Mouse (Mus musculus) R1 (cell line): ENCODE results near the gene Acox2.
A peak's percentile ranks its signal among the peaks of the same experiment; 100 is the strongest.
"Not testable (repeated sequence)": the region's sequence is repeated elsewhere in the genome, so short reads cannot be mapped to it uniquely, and the experiment has no call there.

Experiments
- DNase-seq: peaks from one replicate; pipeline ENCODE4 v3.0.0-alpha.2; 2018; ENCODE audit warnings: low read depth, low spot score

Gene Acox2

DNA sequence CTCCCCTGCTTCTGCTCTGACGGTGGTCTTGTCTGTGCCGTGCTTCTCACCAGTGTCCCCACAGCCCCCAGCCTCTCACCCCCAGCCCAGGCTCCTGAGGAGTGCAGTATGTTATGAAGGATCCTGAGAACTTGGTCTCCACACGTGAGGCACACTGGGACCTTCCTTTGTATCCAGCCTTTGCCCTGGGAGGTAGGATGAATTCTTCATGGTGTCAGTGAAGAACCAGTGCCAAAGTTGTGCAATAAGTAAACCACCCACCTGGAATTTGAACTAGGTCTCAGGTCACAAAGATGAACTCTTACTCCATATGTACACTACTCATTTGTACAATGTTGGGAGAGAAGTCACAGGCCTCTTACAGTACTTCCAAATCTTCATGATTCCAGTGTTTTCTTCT is at the start of gene Acox2:
Gene Acox2, minus strand, starts transcription at position 188 of the 400 bp plus-strand sequence.
- DNase-seq = no peak

DNA sequence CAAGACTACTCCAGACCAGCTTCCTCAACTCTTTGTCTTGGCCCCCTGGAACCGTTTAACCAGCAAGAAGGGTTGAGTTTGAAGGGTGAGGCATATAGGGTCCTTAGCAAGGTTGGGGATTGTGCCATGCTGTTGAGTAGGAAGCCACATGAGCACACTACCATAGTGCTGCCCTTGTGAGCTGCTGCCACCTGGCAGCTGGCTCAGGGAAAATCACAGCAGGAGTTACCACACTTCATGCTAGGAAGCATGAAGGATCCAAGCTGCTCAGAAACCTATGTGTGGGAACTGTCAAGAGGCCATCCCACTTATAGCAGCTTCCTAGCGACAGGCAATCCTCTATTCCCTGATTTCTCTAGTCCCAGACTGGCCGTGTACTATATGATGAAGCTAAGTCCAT is 49.5 kb upstream of the Acox2 start:
- no peak for DNase-seq

GRCm38 (mm10) chr14:8306884-8307283 is 47.7 kb upstream of the Acox2 start:
- DNase-seq = no peak

- DNase-seq = no peak
Observed at GRCm38 (mm10) chr14:8305014-8305413, 45.9 kb upstream of the Acox2 start.

- DNase-seq = no peak
Observed at GRCm38 (mm10) chr14:8304082-8304481, 44.9 kb upstream of the Acox2 start.

DNA sequence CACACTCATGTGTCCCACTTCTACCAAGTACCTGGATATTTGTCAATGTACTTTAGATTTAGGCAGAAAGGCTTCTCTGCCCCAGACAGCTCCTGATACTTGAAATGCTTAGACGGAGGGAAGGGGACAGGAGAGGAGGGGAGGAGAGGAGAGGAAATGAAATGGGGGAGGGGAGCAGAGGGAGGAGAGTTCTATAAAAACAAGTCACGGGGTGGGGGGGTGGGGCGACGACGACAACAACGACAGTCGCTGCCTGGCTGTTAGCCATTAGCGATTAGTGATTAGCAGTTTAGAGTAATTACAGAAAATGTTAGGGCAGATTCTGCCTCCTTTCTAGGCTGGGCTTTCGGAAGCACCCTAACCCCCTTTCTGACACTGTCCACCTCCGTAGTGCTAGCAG is 43.5 kb upstream of the Acox2 start:
- no peak for DNase-seq

GRCm38 (mm10) chr14:8300281-8300680 is 41.1 kb upstream of the Acox2 start:
- peak; percentile 80 for DNase-seq

DNA sequence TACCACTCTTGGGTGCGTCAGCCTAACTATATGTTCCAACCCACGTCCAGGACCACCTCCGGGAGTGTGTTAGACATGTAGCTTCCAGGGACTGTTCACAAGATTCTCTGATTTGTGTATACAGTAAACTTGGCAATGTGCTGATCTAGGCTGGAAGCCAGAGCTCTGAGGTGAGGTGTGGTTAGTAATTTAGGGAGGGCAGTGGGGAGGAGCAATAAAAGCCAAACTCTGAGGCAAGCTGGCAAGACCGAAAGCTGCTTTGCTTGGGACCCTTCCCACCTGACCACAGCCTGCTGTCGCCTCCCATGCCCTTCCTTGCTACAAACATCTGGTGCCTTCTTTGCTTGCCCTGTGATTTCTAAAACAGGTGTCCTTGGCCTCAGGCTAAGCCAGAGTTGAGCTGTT is 38.7 kb upstream of the Acox2 start:
- DNase-seq = no peak

DNA sequence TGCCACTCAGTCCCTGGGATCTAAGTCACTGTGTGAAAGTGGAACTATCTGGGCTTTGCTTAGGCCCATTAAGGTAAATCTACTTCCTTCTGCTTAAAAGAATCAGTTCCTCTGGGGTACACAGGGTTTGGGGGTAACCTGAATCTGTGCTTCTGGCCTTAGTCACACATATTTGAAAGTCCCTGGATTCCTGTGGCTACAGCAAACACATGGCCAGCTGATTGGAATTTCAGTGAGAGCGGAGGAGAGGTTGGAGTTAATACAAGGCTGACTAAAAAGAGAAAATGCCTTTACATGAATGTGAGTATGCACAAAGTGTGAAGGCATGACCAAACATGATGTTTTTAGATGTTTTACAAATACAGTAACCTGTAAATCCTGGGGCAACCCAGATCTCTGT is 35.1 kb upstream of the Acox2 start:
- DNase-seq = no peak

DNA sequence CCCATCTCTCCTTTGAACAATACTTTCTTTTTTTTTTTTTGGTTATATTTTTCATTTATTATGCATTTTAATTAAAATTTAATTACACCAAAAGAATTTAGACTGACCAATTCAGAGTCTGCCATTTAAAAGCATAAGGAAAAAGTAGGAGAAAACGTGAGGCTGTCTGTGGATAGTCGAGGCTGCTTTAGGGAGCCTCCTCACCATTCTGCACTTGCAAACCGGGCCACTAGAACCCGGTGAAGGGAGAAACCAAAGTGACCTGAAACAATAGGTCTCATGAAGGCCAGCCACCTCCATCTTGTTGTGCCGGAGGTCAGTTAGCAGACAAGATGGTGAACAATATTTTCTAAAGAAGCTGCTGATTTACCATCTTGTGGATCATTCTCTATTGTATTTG is 27.4 kb upstream of the Acox2 start:
- peak; percentile 52 for DNase-seq

DNA sequence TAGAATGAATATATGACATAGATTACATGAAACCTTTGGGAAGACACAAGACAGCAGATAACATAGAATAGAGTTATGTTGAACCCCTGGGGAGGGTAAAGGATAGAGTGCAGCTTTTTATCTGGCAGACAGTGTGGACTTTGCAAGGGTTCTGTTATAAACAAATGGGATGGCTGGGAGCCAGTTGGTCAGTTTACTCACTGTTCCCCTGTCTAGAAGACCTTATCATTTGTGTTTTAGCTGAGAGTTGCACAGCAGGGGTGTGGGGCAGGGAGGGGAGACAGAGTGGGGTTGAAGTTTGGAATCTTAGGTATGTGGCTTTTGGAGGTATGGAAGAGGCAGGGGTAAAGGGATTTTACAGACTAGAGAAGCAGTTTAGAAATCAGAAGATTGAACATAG is 24.6 kb upstream of the Acox2 start:
- peak; percentile 79 for DNase-seq

DNA sequence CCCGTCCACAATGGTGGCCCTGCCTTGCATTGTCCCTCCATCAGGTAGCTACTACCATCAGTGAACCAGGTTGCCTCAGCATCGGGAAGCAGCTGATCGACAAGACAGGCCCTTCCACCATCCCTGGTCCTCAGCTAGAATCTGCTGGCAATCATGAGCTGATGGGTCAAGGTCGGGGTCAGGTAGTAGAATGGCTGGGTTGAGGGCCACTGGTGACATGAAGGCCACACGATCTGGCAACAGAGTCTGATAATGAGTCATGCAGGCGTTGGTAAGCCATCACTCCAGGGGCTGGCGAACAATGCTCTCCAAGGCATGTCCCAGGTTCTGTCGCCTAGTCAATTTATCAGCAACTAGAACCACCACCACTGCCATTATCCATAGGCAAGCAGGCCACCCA is 12.1 kb upstream of the Acox2 start:
- DNase-seq = not testable (repeated sequence)

DNA sequence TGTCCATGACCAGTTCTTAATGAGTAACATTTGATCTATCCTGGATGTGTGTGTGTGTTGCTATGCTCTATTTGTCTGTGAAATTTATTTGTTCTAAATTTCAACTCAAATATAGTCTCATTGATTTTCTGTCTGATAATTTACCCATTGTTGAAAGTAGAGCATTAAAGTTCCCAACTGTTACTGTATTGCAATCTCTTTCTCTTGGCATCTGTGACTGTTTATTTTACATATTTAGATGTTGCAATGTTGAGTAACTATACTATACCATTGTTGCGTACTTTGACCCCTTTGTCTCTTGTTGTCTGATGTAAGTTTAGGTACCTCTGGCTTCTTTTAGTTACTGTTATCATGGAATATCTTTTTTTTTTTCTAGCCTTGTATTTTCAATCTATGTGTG is 5.2 kb upstream of the Acox2 start:
- DNase-seq = no peak

DNA sequence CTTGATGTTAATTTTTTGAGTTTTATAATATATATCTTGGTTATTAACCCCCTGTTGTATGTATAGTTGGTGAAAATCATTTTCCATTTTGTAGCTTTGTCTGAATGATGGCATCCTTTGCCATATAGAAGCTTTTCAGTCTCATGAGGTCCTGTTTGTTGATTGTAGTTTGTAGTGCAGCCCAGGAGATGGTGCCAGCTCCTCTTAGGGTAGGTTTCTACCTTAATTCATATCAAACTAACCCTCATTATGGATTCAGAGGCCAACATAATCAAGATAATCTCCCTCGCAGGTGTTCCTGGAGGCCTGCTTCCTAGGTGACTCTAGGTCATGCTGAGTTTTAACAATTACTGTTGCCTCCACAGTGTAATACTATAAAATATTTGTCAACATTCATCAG is 3.1 kb upstream of the Acox2 start:
- no peak for DNase-seq

GRCm38 (mm10) chr14:8260214-8260613 is 1.1 kb upstream of the Acox2 start:
- no peak for DNase-seq

DNA sequence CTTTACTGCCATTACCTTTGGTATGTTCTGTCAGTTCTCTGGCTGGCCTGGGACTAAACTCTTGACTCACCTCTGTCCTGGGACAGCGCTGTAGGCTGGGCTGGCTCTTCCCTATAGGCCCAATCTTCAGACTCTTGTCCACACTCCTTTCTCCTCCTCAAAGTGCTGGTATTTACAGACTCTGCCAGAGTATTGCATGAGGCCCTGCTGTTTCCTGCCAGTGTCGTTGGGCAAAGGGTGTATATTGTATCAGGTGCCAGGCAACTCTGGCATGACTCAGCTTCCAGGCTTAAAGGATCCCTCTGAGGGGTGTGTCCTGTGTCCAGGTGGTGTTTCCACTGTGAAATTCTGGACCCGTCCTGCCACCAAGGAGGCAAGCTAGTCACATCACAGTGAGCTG is 401 bp downstream of the Acox2 start:
- no peak for DNase-seq

DNA sequence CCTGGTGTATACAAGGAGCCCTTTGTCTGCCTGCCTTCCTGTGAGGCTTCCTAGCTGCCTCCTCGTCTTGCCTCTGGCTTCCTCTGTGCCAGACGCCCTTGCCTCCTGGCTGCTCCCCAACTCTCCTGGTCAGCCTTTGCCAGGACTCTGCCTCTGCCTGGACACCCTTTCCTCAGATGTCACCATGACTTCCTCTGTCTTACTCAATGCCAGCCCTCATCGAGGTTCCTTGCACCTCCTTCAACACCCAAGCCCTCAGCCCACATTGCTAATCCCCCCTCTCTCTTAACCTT is 872 bp downstream of the Acox2 start:
- no peak for DNase-seq

GRCm38 (mm10) chr14:8257521-8258334 is 1.4 kb downstream of the Acox2 start:
- no peak for DNase-seq

GRCm38 (mm10) chr14:8256881-8257280 is 2.3 kb downstream of the Acox2 start:
- no peak for DNase-seq

- DNase-seq = no peak
Observed at GRCm38 (mm10) chr14:8256072-8256471, 3.1 kb downstream of the Acox2 start.

GRCm38 (mm10) chr14:8255076-8255729 is 4.0 kb downstream of the Acox2 start:
- DNase-seq = peak; percentile 49

DNA sequence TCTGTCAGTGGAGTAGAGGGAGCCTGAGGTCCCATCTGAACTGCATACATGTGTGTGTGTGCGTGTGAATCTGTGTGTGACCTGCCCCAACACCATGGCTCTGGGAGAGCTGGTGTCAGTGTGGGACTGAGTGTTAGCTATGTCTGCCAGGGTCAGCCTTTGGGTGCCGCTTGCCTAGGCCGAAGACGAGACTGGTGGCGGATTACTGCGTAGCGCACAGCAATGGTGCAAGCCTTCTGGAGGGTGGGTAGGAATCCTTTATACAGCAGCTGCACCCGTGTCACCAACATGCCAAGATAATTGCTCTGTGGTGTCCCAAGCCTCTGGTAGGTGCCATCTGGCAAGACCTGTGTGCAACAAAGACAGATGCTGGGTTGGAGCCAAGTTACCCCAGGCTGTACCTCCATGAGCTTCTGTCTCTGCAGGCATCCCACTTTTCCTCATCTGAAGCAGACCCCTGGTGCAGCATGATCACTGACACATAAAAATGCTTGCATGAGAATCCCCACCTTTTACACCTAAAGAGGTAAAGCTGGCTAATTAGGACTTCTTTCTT is 7.7 kb downstream of the Acox2 start:
- DNase-seq = no peak
